Mouse (Mus musculus): ENCODE measurements around the gene Hist1h2ah.

Hist1h2ah gene

DNA sequence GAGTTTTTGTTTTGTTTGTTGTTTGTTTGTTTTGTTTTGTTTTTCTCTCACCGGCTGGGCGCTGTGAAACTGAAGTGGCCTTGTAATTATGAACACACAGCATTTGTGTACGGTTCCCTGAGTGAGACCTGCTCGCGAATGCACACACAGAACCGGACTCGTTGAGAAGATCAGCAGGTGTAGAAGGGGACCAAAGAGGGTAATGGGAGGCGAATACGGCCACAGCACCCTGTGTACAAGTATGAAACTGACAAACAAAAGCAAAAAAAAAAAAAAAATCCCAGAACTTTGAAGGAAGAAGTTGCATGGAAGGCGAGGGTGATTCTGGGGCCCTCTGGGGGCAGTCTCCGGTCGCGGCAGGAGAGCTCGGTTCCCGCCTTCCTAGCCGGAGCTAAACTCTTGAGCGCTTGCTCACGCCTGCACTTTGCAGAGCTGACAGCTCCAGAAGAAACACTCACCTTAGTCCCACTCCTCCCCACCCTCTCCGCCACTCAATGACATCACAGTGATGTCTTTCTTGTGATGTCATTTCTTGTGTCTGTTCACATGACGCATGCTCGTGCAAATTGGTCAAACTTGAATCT, 39.9 kb downstream of the Hist1h2ah start:
- in situ Hi-C loops (cut with MboI; ENCODE audit: low sequenced_read_pairs) = no loop called here

- in situ Hi-C loops (cut with MboI; ENCODE audit: low sequenced_read_pairs) = no loop called here
These were observed 40.5 kb downstream of the Hist1h2ah start for GRCm38 (mm10) chr13:21994896-21995295.

- in situ Hi-C loops (cut with MboI; ENCODE audit: low sequenced_read_pairs) = no loop called here
These were observed 41.2 kb downstream of the Hist1h2ah start for GRCm38 (mm10) chr13:21993957-21994738.

DNA sequence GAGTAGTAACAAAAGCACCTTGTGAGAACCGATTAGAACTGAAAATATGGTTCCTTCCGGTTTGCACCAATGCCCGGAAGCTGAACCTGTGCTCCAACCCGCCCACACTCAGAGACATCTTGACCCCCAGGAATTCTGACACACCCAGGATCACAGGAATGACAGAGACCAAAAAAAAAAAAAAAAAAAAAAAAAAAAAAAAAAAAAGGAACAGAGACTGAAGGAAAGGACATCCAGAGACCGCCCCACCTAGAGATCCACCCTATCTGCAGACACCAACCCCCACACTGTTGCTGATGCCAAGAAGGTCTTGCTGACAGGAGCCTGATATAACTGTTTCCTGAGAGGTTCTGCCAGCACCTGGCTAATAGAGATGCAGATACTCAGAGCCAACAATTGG, 42.8 kb downstream of the Hist1h2ah start:
- in situ Hi-C loops (cut with MboI; ENCODE audit: low sequenced_read_pairs) = no loop called here

All from CH12F3 (cell line).